Mouse (Mus musculus) testis, postnatal 10 days (tissue): ENCODE data around the gene Olfr1501.
"Not testable (repeated sequence)": the region's sequence is repeated elsewhere in the genome, so short reads cannot be mapped to it uniquely, and the experiment has no call there.

Experiments used
- DNase-seq: peaks from one replicate; pipeline ENCODE4 v3.0.0; 2021; ENCODE audit warnings: low spot score

Gene Olfr1501

DNA sequence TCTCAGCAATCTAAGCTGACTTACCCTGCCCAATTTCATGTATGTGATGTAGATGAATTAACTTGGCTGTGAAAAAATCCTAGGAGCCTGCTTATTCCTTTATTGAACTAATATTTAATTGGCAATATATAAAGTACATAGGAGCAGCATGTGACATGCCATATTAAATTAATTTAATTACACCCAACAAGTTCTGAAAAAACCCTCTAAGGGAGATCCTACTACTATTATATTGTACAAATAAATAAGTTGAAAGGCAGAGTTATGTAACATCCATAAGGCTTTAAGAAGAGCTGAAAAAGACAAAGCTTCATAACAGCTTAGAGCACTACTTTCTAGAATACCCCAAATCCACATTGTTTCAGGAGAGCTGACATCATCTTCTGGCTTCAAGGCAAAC is at the start of gene Olfr1501:
Gene Olfr1501, minus strand, starts transcription at position 101 of the 400 bp plus-strand sequence.
- not testable (repeated sequence) for DNase-seq

DNA sequence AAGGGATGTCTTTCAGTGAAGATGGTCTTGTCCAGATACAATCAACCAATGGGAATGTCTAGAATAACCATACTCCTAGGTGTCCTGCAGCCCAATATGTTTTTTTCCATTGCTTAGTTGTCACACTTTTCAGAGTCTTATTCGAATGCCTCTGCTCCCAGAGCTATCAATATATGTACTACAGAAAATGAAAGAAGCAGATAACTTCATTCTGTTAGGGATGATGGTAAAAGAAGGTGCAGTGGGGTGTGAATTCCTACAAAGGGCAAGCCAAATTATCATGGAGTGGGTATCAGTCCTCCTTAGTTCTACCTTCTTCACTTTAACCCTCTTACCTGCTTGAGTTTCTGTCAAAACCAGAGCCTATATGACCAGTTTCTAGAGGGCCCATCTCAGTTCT is 47.3 kb upstream of the Olfr1501 start, which contains the start of gene Olfr1504:
Gene Olfr1504, minus strand, starts transcription at position 101 of the 400 bp plus-strand sequence.
- DNase-seq, result no peak

DNA sequence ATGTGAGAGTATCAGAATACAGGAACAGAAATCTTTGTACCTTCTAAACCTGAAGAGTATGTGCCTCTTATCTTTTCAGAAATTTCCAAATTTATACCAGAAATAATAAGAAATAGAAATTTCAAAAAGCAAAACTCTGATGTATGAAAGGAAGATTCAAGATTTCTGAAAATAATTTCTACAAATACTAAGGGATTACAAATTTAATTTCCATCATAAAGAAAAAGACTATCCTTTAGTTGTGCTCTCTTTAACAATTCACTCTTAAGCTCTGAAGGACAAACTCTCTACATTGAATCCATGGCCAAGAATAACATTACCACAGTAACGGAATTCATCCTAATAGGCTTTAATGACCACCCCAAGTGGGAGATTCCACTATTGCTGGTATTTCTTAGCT is 11.0 kb upstream of the Olfr1501 start, which contains the start of gene Olfr1502:
Gene Olfr1502, plus strand, starts transcription at position 301 of the 400 bp plus-strand sequence.
- no peak for DNase-seq

DNA sequence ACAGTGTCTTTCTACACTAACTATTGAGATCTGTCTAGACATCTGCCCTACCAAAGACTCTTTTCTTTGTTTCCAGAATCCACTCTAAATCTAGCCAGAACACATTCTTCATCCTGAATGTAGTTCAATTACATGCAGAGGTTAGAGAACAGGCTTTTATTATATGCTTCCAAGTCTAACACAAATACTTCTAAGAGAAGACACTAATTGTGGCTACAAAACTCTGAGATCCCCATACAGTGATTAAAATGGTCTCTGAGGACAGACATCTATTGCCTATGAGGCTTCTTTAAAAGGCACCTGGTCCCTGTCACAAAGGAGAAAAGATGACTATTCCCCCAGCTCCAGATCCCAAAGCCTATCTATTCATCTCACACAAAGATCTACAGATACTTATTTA is 20.1 kb downstream of the Olfr1501 start, which contains the start of gene Olfr1500:
Gene Olfr1500, minus strand, starts transcription at position 101 of the 400 bp plus-strand sequence.
- no peak for DNase-seq

DNA sequence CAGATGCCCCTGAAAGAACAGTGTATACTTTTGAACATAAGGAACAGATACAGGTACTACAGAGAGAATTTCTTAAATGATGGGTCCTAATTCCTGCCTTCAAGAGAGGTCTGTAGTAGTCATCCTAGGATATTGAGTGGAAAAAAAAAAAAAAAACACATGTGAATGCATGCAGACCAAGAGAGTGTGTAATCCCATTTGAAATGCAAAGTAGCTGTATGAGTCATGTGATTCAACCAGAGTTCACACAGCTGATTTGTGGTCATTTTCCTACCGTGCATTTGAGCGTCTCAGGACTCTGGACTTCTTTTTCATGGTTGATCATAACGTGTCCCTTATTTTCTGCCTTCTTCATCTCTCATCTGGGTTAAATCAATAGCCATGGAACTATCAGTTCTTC is 22.0 kb downstream of the Olfr1501 start:
- no peak for DNase-seq

DNA sequence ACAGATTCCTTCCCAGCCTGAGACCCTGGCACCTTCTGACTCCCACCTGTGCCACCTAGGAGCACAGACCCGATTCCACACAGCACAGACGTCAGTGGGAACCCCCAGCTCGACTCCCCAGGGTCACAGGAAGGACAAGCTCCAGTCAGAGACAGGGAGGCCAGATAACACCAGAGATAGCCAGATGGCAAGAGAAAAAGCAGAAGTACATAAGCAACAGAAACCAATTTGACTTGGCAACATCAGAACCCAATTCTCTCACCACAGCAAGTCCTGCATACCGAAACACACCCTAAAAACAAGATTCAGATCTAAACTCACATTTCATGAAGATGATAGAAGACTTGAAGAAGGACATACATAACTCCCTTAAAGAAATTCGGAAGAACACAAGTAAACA is 29.6 kb downstream of the Olfr1501 start:
- DNase-seq, result no peak

DNA sequence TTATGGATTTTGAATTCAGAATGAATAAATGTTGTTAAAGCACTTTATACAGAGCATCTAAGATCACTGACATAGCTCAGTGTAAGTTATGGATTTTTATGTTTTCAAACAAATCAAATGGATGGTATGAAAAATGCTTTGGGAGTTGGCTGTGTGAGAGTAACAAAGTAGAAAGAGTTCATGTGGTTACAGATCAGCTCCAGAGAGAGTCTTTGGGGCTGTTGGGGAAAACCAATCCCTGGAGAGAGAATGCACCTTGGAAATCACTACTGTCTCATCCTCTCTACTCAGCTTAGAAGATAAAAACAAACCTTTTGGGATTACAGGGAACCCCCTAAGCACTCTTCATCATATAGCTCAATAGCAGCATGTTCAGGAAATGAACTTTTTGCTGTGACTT is 31.1 kb downstream of the Olfr1501 start, which contains the start of gene Olfr1499:
Gene Olfr1499, minus strand, starts transcription at position 101 of the 400 bp plus-strand sequence.
- DNase-seq, result no peak

DNA sequence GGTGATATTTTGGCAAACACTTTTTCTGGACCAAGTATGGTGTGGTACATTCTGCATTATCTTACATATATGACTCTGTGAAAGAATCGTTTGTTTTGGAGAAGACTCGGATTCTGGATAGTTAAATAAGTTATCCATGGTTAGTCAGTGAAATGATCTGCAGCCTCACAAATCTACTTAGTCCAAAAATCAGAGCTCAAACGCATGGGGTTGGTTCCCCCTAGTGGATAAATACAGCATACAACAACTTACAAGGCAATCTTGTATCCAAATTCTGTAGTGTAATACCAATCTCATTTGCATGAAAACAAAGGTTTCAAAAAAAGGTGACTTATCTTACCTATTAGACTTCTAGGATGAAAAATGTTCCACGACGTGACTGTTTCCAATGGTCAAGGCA is 31.7 kb downstream of the Olfr1501 start:
- DNase-seq, result no peak

DNA sequence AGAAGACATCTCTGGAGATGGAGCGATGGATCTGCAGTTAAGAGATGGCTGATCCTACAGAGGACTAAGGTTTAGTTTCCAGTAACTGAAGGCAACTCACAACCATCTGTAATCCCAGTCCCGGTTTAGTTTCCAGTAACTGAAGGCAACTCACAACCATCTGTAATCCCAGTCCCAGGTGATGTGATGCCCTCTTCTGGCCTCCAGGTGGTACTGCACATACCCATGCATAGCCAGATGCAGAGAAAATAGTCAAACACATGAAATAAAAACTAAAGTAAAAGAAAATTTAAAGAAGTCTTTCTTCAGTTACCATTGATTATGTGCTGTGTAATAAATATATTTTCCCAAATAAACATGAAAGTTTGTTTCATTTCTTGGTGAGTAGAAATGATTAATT is 37.7 kb downstream of the Olfr1501 start:
- DNase-seq, result no peak

DNA sequence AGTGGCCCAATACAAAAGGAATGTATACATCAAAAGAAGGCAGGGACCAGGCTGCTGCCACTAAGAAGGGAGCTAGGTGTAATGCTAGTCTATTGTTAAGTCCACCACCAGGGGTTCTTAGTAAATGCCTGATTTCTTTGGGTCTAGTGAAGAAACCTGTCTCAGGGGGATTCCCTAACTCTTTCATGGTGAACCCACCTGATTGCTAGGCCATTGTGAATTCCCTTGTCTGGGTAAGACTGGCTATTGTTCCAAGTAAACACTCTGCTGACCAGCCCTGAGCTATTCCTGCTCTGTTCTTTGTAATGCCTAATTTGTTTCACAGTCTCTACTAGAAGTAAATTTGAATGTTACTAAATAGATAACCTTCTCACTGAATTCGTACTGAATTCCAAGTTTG is 45.0 kb downstream of the Olfr1501 start:
- DNase-seq, result not testable (repeated sequence)

DNA sequence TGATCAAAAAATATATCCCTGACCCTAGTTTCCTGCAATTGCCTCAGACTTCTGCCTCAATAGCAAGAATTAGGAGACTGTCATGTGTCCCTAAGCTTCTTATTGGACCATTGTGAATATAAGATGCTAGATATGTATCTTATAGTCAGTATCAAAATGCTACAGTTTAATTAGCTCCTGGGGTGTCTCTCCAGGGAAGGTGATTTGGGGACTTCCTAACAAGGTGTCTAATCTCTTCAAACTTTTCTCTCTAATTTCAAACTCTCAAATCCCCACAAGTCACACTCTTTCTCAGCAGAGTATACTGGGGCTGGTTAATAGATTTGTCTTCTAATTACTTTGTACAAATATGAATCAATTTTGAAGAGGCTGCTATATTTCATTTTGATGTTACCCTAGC is 52.4 kb downstream of the Olfr1501 start, which contains the start of gene Olfr1497:
Gene Olfr1497, minus strand, starts transcription at position 101 of the 400 bp plus-strand sequence.
- no peak for DNase-seq
